Mouse (Mus musculus) CH12.LX (cell line): Measurements from ENCODE around the gene Chrm4. TPM values are rescaled to one million over a fixed set of nuclear protein-coding genes. Genes with fewer than 3 reads are reported as not detected.

Experiments used
- DNase-seq: peaks from one replicate; pipeline ENCODE4 v3.0.0-alpha.2; 2013; ENCODE audit errors: extremely low read depth
- H3K27ac ChIP-seq: 2 replicates; pipeline ENCODE4 v1.5.1; 2012; ENCODE audit warnings: low read depth, mild to moderate bottlenecking, control low read depth, moderate library complexity; ENCODE audit not compliant: insufficient read depth
- H3K27me3 ChIP-seq: replicated peaks from 2 replicates; pipeline ENCODE3; 2012; ENCODE audit warnings: inconsistent platforms
- H3K36me3 ChIP-seq, 2 experiments: replicated peaks in 1 of 2; 2 replicates each; pipeline versions ENCODE3 to v1.6.1; 2012; ENCODE audit warnings: inconsistent platforms in 1 of 2, low read length in 1 of 2, mild to moderate bottlenecking in 1 of 2, mixed read lengths in 1 of 2, moderate library complexity in 1 of 2; ENCODE audit not compliant: control insufficient read depth in 1 of 2, insufficient read depth in 1 of 2
- H3K4me1 ChIP-seq, 2 experiments: 2 replicates each; pipeline ENCODE4 v1.6.1; 2012; ENCODE audit warnings: inconsistent platforms in 1 of 2, moderate library complexity in 1 of 2; ENCODE audit not compliant: insufficient read depth in 2 of 2, control insufficient read depth in 1 of 2
- H3K4me2 ChIP-seq: 2 replicates; pipeline ENCODE4 v1.6.1; 2012; ENCODE audit warnings: low read depth, mild to moderate bottlenecking, control low read depth; ENCODE audit not compliant: poor library complexity, insufficient read depth, severe bottlenecking
- H3K4me3 ChIP-seq, 3 experiments: fragments of 150-350 bp in 1 of 3; sonication (generic) in 1 of 3; replicated peaks in 1 of 3; 2 replicates each; pipeline versions ENCODE3 to v1.5.1; 2011 to 2012; ENCODE audit warnings: low read depth in 2 of 3, low read length in 2 of 3, mild to moderate bottlenecking in 2 of 3, moderate library complexity in 2 of 3, control low read depth in 1 of 3, improper control_type of control experiment in 1 of 3, inconsistent platforms in 1 of 3, mixed read lengths in 1 of 3; ENCODE audit not compliant: poor library complexity in 1 of 3
- H3K79me2 ChIP-seq: replicated peaks from 2 replicates; pipeline ENCODE4 v1.6.1; 2012; ENCODE audit warnings: mild to moderate bottlenecking, moderate library complexity; ENCODE audit not compliant: control insufficient read depth, poor library complexity, insufficient read depth, severe bottlenecking; ENCODE audit errors: extremely low read depth
- H3K9ac ChIP-seq: 2 replicates; pipeline ENCODE4 v1.6.1; 2012; ENCODE audit warnings: low read depth, mild to moderate bottlenecking, control low read depth, moderate library complexity; ENCODE audit not compliant: insufficient read depth
- H3K9me3 ChIP-seq: replicated peaks from 2 replicates; pipeline ENCODE3; 2012; ENCODE audit warnings: low read length, inconsistent platforms, mixed read lengths
- CHD1 ChIP-seq: IDR thresholded peaks from 2 replicates; pipeline ENCODE4 v1.6.1; 2012; ENCODE audit warnings: low read depth, low read length, improper control_type of control experiment, inconsistent platforms
- KAT2A ChIP-seq: IDR thresholded peaks from 2 replicates; pipeline ENCODE4 v1.6.1; 2012; ENCODE audit warnings: low read length, improper control_type of control experiment, inconsistent platforms; ENCODE audit not compliant: insufficient replicate concordance
- MAFK ChIP-seq: IDR thresholded peaks from 2 replicates; pipeline ENCODE4 v1.6.1; 2011; ENCODE audit warnings: low read length, improper control_type of control experiment; ENCODE audit not compliant: insufficient replicate concordance
- MAZ ChIP-seq: IDR thresholded peaks from 2 replicates; pipeline ENCODE4 v1.6.1; 2012; ENCODE audit warnings: low read depth, mild to moderate bottlenecking, inconsistent platforms, low read length, improper control_type of control experiment, moderate library complexity
- MXI1 ChIP-seq: IDR thresholded peaks from 2 replicates; pipeline ENCODE4 v1.6.1; 2011; ENCODE audit warnings: mild to moderate bottlenecking, low read depth, low read length, improper control_type of control experiment
- NRF1 ChIP-seq: IDR thresholded peaks from 2 replicates; pipeline ENCODE4 v1.6.1; 2014; ENCODE audit warnings: low read depth, mild to moderate bottlenecking, inconsistent platforms, low read length, improper control_type of control experiment, moderate library complexity
- PAX5 ChIP-seq: IDR thresholded peaks from 2 replicates; pipeline ENCODE4 v1.6.1; 2012; ENCODE audit warnings: low read length, inconsistent platforms, mixed read lengths
- POLR2AphosphoS2 ChIP-seq: IDR thresholded peaks from 2 replicates; pipeline ENCODE4 v1.6.1; 2011; ENCODE audit warnings: low read depth, low read length, improper control_type of control experiment
- TBP ChIP-seq: conservative IDR thresholded peaks from 2 replicates; pipeline ENCODE4 v1.6.1; 2011; ENCODE audit warnings: low read depth, low read length, improper control_type of control experiment
- TCF12 ChIP-seq: IDR thresholded peaks from 2 replicates; pipeline ENCODE4 v1.6.1; 2014; ENCODE audit warnings: low read depth, mild to moderate bottlenecking, inconsistent platforms, low read length, improper control_type of control experiment
- USF2 ChIP-seq: conservative IDR thresholded peaks from 2 replicates; pipeline ENCODE4 v1.6.1; 2011; ENCODE audit warnings: low read depth, low read length, improper control_type of control experiment
- ZKSCAN1 ChIP-seq: IDR thresholded peaks from 2 replicates; pipeline ENCODE4 v1.6.1; 2012; ENCODE audit warnings: low read depth, inconsistent platforms, low read length, improper control_type of control experiment, borderline replicate concordance
- ZMIZ1 ChIP-seq: IDR thresholded peaks from 2 replicates; pipeline ENCODE4 v1.6.1; 2012; ENCODE audit warnings: low read depth, mild to moderate bottlenecking, inconsistent platforms, low read length, improper control_type of control experiment
- dilution Hi-C: fragments of 300-500 bp; cut with MboI; formaldehyde crosslinking; loops from 2 replicates; pipeline ENCODE4 v1.14.3; 2020; ENCODE audit warnings: low sequenced_read_pairs; ENCODE audit not compliant: extremely low pct_unique_long_range_greater_than_20kb, extremely low pct_ligation_motif_present
- in situ Hi-C: fragments of 300-500 bp; cut with MboI; formaldehyde crosslinking; loops from 3 replicates; pipeline ENCODE4 v1.14.3; 2019; ENCODE audit warnings: low sequenced_read_pairs, low pct_ligation_motif_present, low pct_unique_long_range_greater_than_20kb, mixed read lengths
- polyA plus RNA-seq: library from polyadenylated mRNA; unstranded; fragments of >175 nt; gene quantifications from 2 replicates; pipeline ENCODE4 v1.2.1, GENCODE M21; 2012; ENCODE audit warnings: low read depth; ENCODE audit not compliant: insufficient read length
- total RNA-seq, 2 experiments: library from RNA; depleted of rRNA; stranded (reverse); fragments of 300-350 nt in 1 of 2; fragments of >200 nt in 1 of 2; gene quantifications; 2 replicates each; pipeline ENCODE4 v1.2.3; 2012 to 2014

Chrm4 gene
- total and polyA plus RNA-seq, 3 experiments, result 10.0 to 15.1 (median 14.4) TPM

GRCm38 (mm10) chr2:91920130-91920529 lies 6.9 kb upstream of the Chrm4 start:
- no peak overlapping the region for H3K4me3 ChIP-seq
- no peak overlapping the region for H3K9ac ChIP-seq
- in situ Hi-C loops (loop anchor here (10.0 kb wide), 1 partner anchor 145 kb away; no protein-coding TSS in a partner anchor), dilution Hi-C loops (no loop called here)
- no peak overlapping the region for H3K27ac ChIP-seq
- peaks cover 7 to 16% of the 10 kb centered on the region in 2 experiments for H3K4me1 ChIP-seq
- peaks cover 18 to 58% of the 10 kb centered on the region in 2 experiments for H3K36me3 ChIP-seq
- DNase-seq, result no peak
- TF ChIP-seq USF2 (no peak), MAFK (no peak), ZMIZ1 (no peak), MXI1 (no peak), KAT2A (no peak), CHD1 (no peak), TCF12 (no peak), PAX5 (no peak), POLR2AphosphoS2 (no peak), NRF1 (no peak), TBP (no peak), MAZ (no peak)
- TF ChIP-seq, all 38 proteins: peak for 0
- no peaks in the 10 kb centered on the region; the same call in 1 of the 2 replicates for H3K79me2 ChIP-seq
- no peaks in the 10 kb centered on the region for H3K9me3 ChIP-seq
- H3K4me2 ChIP-seq, result no peak overlapping the region
- H3K27me3 ChIP-seq, result no peaks in the 10 kb centered on the region

- Histone ChIP-seq H3K36me3 (peaks cover 16 to 58% of the 10 kb centered on the region in 2 experiments), H3K27me3 (no peaks in the 10 kb centered on the region), H3K4me3 (peak overlapping the region in 2 of 3 experiments; percentile 69 to 70), H3K9ac (no peak overlapping the region), H3K4me1 (peaks cover 10 to 27% of the 10 kb centered on the region in 2 experiments), H3K79me2 (no peaks in the 10 kb centered on the region; the same call in 1 of the 2 replicates), H3K27ac (no peak overlapping the region), H3K9me3 (no peaks in the 10 kb centered on the region), H3K4me2 (peak overlapping the region; percentile 87; the same call in 1 of the 2 replicates)
- dilution Hi-C loops (no loop called here), in situ Hi-C loops (loop anchor here (10.0 kb wide), 1 partner anchor 146 kb away; no protein-coding TSS in a partner anchor)
- no peak for DNase-seq
- no peak for TF ChIP-seq ZKSCAN1
- TF ChIP-seq POLR2AphosphoS2, result no peak
- TF ChIP-seq MAFK, result no peak
These were observed 5.8 kb upstream of the Chrm4 start for GRCm38 (mm10) chr2:91921181-91921789.
